Mouse (Mus musculus) thymus, postnatal 10 days (tissue): Measurements from ENCODE around the gene Ly6f.

Experiments
- DNase-seq, 2 experiments: peaks; one replicate each; pipeline ENCODE4 v3.0.0; 2021; ENCODE audit warnings: low spot score in 2 of 2

Ly6f gene

GRCm38 (mm10) chr15:75317255-75317654, 49.0 kb downstream of the Ly6f start:
- DNase-seq, result no peak

GRCm38 (mm10) chr15:75318584-75318983, 50.4 kb downstream of the Ly6f start:
- no peak for DNase-seq

DNA sequence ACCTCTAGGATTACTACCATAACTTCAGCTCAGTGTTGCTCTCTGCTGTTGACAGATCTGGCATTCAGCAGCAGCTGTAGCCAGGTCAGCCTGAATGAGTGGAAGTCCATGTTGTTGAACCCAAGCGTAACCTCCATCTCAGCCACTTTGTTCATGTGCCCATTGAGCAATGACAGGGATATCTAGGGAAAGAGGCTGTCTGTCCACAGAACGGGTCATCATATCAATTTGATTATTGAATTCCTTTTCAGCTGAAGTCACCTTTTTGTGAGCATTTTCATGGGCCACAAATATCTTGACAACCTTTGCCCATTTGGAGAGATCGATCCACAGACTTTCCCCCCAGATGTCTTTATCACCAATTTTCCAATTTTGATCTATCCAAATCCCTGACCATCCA, 51.9 kb downstream of the Ly6f start:
- DNase-seq, result no peak
